Mouse (Mus musculus) embryonic facial prominence, embryonic 15.5 days (tissue): ENCODE measurements around the gene Tfap2e. TPM values are rescaled to one million over a fixed set of nuclear protein-coding genes. Genes with fewer than 3 reads are reported as not detected.
A peak's percentile ranks its signal among the peaks of the same experiment; 100 is the strongest.

Source experiments
- ATAC-seq: fragments of 200-750 bp; cut with Nextera tagmentation; 2 replicates; pipeline ENCODE4 v1.8.0; 2017; ENCODE audit warnings: low read depth, moderate TSS enrichment; ENCODE audit not compliant: insufficient number of reproducible peaks, low FRiP score, low TSS enrichment
- H3K27ac ChIP-seq: fragments of 300-500 bp; sonication (generic); replicated peaks from 2 replicates; pipeline ENCODE4 v1.5.1; 2015; ENCODE audit warnings: mild to moderate bottlenecking, inconsistent platforms
- H3K27me3 ChIP-seq: fragments of 300-500 bp; sonication (generic); 2 replicates; pipeline ENCODE4 v1.6.1; 2015; ENCODE audit warnings: inconsistent platforms
- H3K36me3 ChIP-seq: fragments of 300-500 bp; sonication (generic); 2 replicates; pipeline ENCODE4 v1.6.1; 2015; ENCODE audit warnings: mild to moderate bottlenecking, inconsistent platforms
- H3K4me1 ChIP-seq: fragments of 300-500 bp; sonication (generic); 2 replicates; pipeline ENCODE4 v1.6.1; 2015; ENCODE audit warnings: inconsistent platforms
- H3K4me2 ChIP-seq: fragments of 300-500 bp; sonication (generic); replicated peaks from 2 replicates; pipeline ENCODE4 v1.6.1; 2015; ENCODE audit warnings: mild to moderate bottlenecking, inconsistent platforms
- H3K4me3 ChIP-seq: fragments of 300-500 bp; sonication (generic); replicated peaks from 2 replicates; pipeline ENCODE4 v1.5.1; 2015; ENCODE audit warnings: mild to moderate bottlenecking, inconsistent platforms
- H3K9ac ChIP-seq: fragments of 300-500 bp; sonication (generic); 2 replicates; pipeline ENCODE4 v1.6.1; 2015; ENCODE audit warnings: inconsistent platforms
- H3K9me3 ChIP-seq: fragments of 300-500 bp; sonication (generic); replicated peaks from 2 replicates; pipeline ENCODE4 v1.6.1; 2016; ENCODE audit warnings: inconsistent platforms
- WGBS: fragments of 180-500 bp; shearing (Covaris S2); methylation state at CpG from one replicate; pipeline ENCODE4 v1.1.7; 2015; 5-methylcytosine and 5-hydroxymethylcytosine counted together
- polyA plus RNA-seq: library from polyadenylated mRNA; unstranded; fragments of >200 nt; fragmentation: Nextera tagmentation; extraction: Ambion mirVana; gene quantifications from 2 replicates; pipeline ENCODE4 v1.2.1, GENCODE M21; 2015

Gene Tfap2e
- polyA plus RNA-seq, 1 experiment from 2014 or later = 0.60 TPM

- H3K36me3 ChIP-seq = peaks cover 44% of the 10 kb centered on the region
- H3K4me1 ChIP-seq = no peaks in the 10 kb centered on the region
- H3K4me3 ChIP-seq = no peak overlapping the region
- ATAC-seq = no peak
- H3K27ac ChIP-seq = no peak overlapping the region
- H3K9ac ChIP-seq = no peak overlapping the region
- H3K27me3 ChIP-seq = no peaks in the 10 kb centered on the region
- WGBS = 92% methylated on average over 2 of the region's 2 CpGs
- H3K4me2 ChIP-seq = no peak overlapping the region
- H3K9me3 ChIP-seq = no peaks in the 10 kb centered on the region
These were observed 46.6 kb downstream of the Tfap2e start for GRCm38 (mm10) chr4:126689457-126689856.

DNA sequence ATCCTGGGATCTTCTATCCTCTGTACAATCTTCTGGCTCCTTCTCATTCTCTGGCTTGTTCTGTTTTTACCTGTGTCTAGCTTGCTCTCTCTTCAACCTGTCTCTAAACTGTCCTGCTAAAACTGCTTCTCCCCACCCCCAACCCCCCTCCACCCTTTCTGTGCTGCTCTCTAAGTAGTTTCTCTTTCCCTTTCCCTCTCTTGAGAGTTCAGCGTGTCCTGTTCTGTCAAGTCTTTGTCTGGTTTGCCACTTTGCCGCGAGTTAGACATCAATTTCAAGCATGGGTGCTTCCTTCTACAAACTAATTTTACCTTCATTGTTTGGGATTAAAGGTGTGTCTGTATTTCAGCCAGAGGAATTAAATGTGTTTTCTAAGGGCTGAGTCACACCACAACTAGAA is 53.0 kb downstream of the Tfap2e start:
- no peak overlapping the region for H3K4me2 ChIP-seq
- ATAC-seq = no peak
- H3K9me3 ChIP-seq = no peaks in the 10 kb centered on the region
- no peaks in the 10 kb centered on the region for H3K27me3 ChIP-seq
- no peak overlapping the region for H3K27ac ChIP-seq
- WGBS = 72% methylated on average over 3 of the region's 3 CpGs
- H3K9ac ChIP-seq = no peak overlapping the region
- 0 out of 2 replicates have a peak, but pooled peaks cover 6% of the 10 kb centered on the region for H3K4me1 ChIP-seq
- H3K4me3 ChIP-seq = no peak overlapping the region
- peaks cover 41% of the 10 kb centered on the region for H3K36me3 ChIP-seq

DNA sequence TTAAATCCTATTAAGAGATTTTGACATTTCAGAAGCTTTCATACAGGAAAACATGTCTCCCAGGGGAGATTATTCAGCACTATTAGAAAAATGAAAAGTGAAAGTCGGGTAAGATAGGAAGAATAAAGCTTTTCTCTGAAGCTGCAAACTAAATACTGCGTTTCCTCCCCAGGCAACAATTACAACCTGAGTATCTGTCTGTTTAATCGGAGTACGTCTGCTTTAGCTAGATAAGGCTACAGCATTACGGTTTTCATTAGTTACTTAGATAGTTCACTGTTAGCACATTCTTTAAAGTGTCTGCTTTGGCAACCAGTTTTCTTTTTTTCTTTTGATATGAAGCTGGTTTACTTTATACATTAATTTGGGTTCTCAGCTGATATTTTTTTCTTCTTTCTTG is 53.7 kb downstream of the Tfap2e start:
- no peak overlapping the region for H3K27ac ChIP-seq
- 0 out of 2 replicates have a peak, but pooled peaks cover 9% of the 10 kb centered on the region for H3K4me1 ChIP-seq
- no peaks in the 10 kb centered on the region for H3K27me3 ChIP-seq
- ATAC-seq = no peak
- H3K4me2 ChIP-seq = no peak overlapping the region
- 77% methylated on average over 5 of the region's 5 CpGs for WGBS
- H3K36me3 ChIP-seq = peaks cover 35% of the 10 kb centered on the region
- H3K4me3 ChIP-seq = no peak overlapping the region
- H3K9ac ChIP-seq = no peak overlapping the region
- no peaks in the 10 kb centered on the region for H3K9me3 ChIP-seq

- 0 out of 2 replicates have a peak, but pooled peaks cover 9% of the 10 kb centered on the region for H3K4me1 ChIP-seq
- H3K4me3 ChIP-seq = peak within 1 kb of the TSS; percentile 99
- WGBS = 3% methylated on average over 48 of the region's 48 CpGs
- peak within 1 kb of the TSS; percentile 79 for H3K27ac ChIP-seq
- H3K9me3 ChIP-seq = no peaks in the 10 kb centered on the region
- peak within 1 kb of the TSS; percentile 98 for H3K9ac ChIP-seq
- peak; percentile 97 for ATAC-seq
- H3K36me3 ChIP-seq = 0 out of 2 replicates have a peak, but pooled peaks cover 5% of the 10 kb centered on the region
- peak within 1 kb of the TSS; percentile 82 for H3K4me2 ChIP-seq
- no peaks in the 10 kb centered on the region for H3K27me3 ChIP-seq
These were observed 58.7 kb downstream of the Tfap2e start, which contains the start of gene Psmb2 for GRCm38 (mm10) chr4:126677054-126678003. TSS of gene Psmb2 (plus strand) at chr4:126677630.

GRCm38 (mm10) chr4:126667075-126667474 is 69.0 kb downstream of the Tfap2e start:
- no peaks in the 10 kb centered on the region for H3K9me3 ChIP-seq
- H3K4me2 ChIP-seq = no peak overlapping the region
- H3K36me3 ChIP-seq = no peaks in the 10 kb centered on the region
- no peak overlapping the region for H3K27ac ChIP-seq
- no peak overlapping the region for H3K9ac ChIP-seq
- no peaks in the 10 kb centered on the region for H3K27me3 ChIP-seq
- no peaks in the 10 kb centered on the region for H3K4me1 ChIP-seq
- no peak for ATAC-seq
- WGBS = 90% methylated on average over 2 of the region's 2 CpGs
- H3K4me3 ChIP-seq = no peak overlapping the region

Other genes starting within 250 kb of the Tfap2e start
- 3.1 and 3.2 TPM in 2 replicates for gene Ago4, start 202.8 kb downstream of the Tfap2e start, polyA plus RNA-seq
- 30.2 and 32.6 TPM in 2 replicates for gene Clspn, start 179.3 kb downstream of the Tfap2e start, polyA plus RNA-seq
- gene 5730409E04Rik, start 126.4 kb downstream of the Tfap2e start, polyA plus RNA-seq = 4.7 and 5.2 TPM in 2 replicates
- gene Psmb2, start 58.6 kb downstream of the Tfap2e start, polyA plus RNA-seq = 431 and 455 TPM in 2 replicates
- 31.6 and 33.4 TPM in 2 replicates for gene Ncdn, start 17.2 kb upstream of the Tfap2e start, polyA plus RNA-seq
- gene AU040320, start 17.3 kb upstream of the Tfap2e start, polyA plus RNA-seq = 17.6 and 22.7 TPM in 2 replicates
- gene Zmym4, start 231.9 kb upstream of the Tfap2e start, polyA plus RNA-seq = 19.8 and 20.3 TPM in 2 replicates